Mouse (Mus musculus) fat pad, adult 2 months (tissue): ENCODE results near the gene Trmt1.
"Not testable (repeated sequence)": the region's sequence is repeated elsewhere in the genome, so short reads cannot be mapped to it uniquely, and the experiment has no call there.

Experiments used
- DNase-seq: peaks from one replicate; pipeline ENCODE4 v3.0.0-alpha.2; 2011; ENCODE audit warnings: low read depth, low spot score; ENCODE audit errors: extremely low read depth

The Trmt1 gene

GRCm38 (mm10) chr8:84658951-84659350, 27.2 kb upstream of the Trmt1 start:
- DNase-seq = no peak

DNA sequence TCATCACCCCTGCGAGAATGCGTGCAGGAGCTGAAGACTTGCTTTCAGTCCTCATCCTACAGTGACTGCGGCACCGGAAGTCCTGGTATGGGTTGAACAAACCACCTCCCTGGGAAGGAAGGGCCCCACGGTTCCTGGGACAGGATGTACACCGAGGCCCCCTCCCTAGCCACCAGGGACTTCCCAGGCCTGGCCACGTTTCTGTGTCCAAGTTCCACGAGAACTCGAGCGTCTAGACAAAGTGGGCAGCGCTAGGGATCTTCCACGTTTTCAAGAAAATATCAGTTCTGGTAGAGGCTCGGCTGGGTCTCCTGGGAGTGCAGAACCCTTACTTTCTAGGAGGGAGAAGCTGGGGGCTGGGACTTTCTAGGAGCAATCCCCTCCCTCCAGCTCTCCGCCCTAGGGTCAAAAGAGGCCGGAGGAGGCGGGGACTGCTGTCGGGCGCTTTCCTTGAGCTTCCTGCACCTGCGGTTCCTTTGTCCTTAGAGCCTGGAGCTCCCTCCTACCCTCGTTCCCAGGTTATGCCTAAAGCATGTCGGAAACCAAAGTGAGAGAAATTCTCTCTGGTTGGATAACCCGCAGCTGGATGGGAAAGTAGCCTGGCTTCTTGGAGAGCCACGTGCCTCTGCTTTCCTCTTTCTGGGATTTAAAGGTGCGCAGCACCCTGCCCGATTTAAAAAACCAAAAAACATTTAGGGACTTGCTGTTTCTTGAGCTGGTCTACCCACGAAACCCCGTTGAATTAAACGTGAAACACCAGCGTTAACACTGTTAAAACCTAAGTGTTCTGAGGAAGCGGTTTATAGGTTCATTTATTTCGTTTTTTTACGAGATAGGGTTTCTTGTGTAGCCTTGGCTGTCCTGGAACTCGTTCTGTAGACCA, 25.9 kb upstream of the Trmt1 start:
- DNase-seq = no peak

DNA sequence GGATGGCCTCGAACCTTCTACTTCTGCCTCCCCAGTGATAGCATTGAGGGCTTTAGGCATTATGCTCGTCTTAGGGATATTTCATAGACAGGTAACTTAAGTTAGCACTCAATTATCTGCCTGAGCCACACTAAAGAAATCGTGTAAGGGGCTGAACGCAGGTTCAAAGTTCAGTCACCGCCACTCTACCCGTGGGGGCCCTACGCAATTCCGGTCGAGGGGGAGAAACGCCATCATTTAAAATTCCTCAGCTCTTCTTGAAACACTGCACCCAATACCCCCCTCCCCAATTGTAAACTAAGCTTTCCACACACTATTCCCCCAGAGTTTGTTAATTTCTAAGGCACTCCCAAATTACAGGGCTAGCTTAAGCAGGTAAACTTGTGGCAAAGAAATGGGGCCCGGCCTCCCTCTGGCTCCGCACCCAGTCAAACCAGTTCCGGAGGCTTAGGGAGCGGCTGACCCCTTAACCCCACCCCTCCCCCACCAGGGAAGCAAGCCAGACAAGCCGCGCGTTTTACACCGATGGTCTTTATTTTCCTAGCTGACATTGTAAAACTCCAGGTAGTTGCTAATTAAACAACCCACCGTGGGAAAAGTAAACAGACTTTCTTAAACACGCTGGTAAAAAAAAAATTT, 25.2 kb upstream of the Trmt1 start:
- DNase-seq = no peak

DNA sequence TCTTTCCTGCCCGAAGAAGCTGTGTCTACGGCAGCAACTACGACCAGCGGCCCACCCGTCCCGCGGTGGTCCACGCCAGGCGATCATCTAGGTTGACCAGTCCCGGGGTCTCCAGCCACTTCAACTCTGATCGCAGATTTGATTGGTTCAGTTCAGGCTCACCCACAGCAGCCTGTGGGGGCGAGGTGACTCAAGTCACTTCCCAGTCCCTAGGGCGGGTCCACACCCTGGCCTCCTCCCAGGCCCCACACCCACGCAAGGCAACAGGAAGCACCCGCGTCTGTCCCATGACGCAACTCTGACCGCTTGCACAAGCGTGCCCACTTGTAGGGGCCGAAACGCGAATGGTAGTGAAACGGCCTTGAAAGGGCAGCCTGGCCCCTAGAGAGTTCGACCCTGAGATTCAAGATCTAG, 24.6 kb upstream of the Trmt1 start:
- peak; percentile 79 for DNase-seq

- DNase-seq = no peak
These were observed 24.0 kb upstream of the Trmt1 start for GRCm38 (mm10) chr8:84661961-84662571.

DNA sequence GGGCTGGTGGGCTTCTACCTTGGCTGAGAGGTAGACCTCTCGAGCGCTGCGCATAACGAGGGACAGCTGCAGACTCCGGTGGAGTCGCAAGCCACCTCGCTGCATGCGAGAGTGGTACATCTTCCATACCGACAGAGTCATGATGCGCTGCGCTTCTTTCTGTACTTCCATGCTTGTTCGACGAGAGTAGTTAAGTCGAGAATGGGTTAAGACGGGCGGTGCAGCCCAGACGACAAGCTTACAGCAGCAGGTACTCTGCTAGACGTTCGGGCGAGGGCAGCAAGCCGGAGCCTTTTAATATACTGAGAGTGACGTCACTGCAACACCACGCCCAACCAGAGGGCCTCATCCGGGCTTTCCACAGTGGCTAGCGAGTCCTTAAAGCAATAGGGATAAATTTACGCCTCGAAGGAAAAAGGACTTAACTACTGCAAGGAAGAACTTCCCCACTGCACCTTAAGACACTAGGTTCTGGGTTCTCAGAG, 23.5 kb upstream of the Trmt1 start, which contains the start of gene Ier2:
Gene Ier2, minus strand, starts transcription at position 272 of the 485 bp plus-strand sequence.
- DNase-seq = no peak

GRCm38 (mm10) chr8:84663483-84664327, 22.4 kb upstream of the Trmt1 start:
- peak; percentile 61 for DNase-seq

DNA sequence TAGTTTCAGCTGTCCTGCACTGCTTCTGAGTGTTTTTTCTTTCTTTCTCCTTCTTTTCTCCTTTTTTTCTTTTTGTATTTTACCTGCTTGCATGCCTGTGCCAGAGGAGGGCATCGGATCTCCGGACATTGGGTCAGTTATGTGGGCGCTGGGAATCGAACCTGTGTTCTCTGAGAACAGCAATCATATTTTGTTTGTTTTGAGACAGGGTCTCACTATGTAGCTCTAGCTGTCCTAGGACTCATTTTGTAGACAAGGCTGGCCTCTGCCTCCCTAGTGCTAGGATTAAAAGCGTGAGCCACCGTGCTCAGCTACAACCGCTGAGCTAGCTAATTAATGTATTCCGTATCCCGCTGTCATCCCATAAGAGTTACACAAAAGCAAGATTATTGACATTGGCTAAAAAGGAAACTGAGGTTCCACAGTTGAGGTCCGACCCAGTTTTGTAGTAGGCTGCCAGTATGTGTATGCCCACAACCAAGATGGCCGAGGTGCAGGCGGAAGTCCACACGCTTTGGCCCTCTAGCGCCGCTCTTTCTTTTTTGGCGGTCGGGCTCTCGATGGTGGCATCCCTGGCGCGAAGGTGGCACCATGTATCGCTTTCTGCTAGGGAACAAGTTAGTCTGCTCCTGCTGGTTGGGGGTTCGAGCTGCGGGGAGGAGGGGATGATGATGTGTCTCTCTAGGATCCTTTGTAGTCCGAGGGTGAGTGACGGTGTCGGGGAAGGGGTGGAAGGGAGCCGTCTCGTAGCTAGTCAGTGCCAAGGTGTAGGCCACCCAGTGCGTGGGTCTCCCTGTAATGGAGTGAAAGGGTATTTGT, 21.3 kb upstream of the Trmt1 start:
- no peak for DNase-seq

DNA sequence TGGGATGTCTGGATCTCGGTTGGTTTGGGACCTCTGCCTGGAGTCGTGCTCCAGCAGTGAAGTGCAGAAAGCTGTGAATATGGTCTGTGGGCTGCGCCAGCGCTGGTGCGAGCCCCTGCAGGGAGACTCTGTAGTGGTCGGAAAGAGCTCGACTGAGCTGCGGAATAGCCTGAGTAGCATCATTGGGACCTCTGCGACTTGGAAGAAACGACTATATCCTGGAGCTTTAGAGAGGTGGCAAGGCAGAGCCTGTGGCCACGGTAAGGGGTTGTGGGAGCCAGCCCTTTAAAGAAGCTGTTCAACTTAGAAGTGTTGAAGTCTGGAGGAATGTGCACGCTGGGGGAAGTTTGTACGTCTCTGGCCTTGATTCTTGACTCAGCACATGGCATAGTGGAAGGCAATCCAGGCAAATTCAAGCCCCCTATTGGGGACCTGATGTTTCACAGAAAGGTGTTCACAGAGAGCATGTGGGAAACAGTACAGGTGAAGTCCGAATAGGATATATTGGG, 20.7 kb upstream of the Trmt1 start:
- no peak for DNase-seq

- no peak for DNase-seq
These were observed 18.0 kb upstream of the Trmt1 start for GRCm38 (mm10) chr8:84668081-84668480.

- no peak for DNase-seq
These were observed 17.2 kb upstream of the Trmt1 start for GRCm38 (mm10) chr8:84668731-84669485.

DNA sequence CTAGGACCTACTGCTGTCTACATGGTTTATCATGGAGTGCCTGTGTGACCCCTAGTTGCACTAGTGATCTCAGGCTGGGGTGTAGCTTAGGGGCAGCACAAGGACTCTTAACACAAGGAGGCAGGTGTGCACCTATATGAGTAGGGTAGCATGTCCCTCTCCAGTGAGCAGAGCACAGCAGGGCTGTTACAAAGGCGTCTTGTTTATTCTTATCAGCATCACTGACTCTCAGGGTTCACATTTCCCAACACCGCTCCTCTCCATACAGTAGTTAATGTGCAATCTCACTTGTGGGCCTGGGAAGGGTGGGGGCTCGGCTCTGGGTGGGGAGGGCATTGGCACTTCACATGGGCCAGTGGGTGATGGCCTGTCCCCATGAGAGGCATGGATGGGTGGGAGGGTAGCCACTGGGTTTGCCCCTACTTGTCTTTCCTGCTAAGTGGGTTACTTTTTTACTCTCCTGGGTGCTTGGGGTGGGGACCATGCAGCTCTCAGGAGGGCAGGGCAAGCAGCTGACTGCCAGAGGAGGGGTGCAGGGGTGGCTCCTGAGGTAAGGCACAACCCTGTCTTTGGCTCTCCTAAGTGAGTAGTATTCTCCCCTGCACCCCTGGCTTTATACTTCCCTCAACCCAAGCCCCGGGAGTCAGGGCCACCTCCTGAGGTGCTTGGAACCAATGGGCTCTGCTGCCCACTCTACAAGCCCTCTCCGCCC, 15.7 kb upstream of the Trmt1 start:
- DNase-seq = not testable (repeated sequence)

GRCm38 (mm10) chr8:84677305-84677704, 8.8 kb upstream of the Trmt1 start:
- DNase-seq = no peak

- DNase-seq = no peak
These were observed 4.6 kb upstream of the Trmt1 start for GRCm38 (mm10) chr8:84681476-84681875.

- no peak for DNase-seq
These were observed 3.9 kb upstream of the Trmt1 start for GRCm38 (mm10) chr8:84682257-84682656.

- no peak for DNase-seq
These were observed 1.6 kb upstream of the Trmt1 start for GRCm38 (mm10) chr8:84684537-84684936.

DNA sequence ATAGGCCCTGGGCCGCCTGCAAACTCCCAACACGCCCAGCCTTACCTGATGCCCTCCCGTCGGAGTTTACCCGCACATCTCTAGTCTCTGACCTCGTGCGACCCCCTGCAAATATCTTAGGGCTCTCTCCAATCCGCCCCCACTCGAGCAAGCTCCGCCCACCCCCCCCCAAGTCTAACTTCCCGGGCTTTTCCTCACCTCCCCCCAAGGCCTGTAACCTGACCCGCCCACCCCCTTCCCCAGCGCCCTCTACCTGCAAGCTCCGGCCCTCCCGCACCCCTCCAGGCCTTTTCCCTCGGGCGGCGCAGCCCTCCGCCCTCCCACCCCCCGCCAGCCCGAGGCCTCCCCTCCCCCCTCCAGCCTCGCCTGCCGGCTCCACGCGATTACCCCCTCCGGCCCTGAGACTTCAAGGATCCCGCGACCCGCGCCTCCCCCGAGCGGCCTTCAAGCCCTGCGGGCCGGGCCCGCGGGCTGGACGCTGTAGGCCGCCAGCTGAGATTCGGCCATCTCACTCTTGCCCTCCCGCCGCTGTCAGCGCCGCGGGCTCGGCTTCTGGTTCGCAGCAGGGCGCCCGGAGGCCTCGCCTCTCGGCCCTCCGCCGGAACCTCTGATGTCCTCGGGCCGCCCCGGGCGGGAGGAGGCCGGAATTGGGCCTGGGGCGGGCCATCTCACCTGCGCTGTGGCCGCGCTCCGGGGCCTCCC, 1.0 kb downstream of the Trmt1 start:
- DNase-seq = no peak

GRCm38 (mm10) chr8:84687705-84688100, 1.6 kb downstream of the Trmt1 start, which contains the start of gene Nacc1:
Gene Nacc1 (minus strand): TSS chr8:84687862.
- no peak for DNase-seq
